10 mouse cellular contexts compared by ENCODE assay signal in genomic region chr5:121449976-121450375, GRCm38 (mm10). TPM values are rescaled to one million over a fixed set of nuclear protein-coding genes. Genes with fewer than 3 reads are reported as not detected.
A peak's percentile ranks its signal among the peaks of the same experiment; 100 is the strongest.
DNase-seq lines count a peak whose midpoint lies in the region; ATAC-seq and TF ChIP-seq lines count a peak whose summit lies in the region.
"Had no signal": no experiment of that assay in that cellular context is flagged by ENCODE, and none has a peak within 500 bp of the region (broad histone marks: within the 10 kb centered on the region; RNA-seq: fewer than 3 reads in every experiment).

No protein-coding gene starts in this region.

- H3K36me3 ChIP-seq in midbrain, postnatal 0 days (ENCODE audit: insufficient read depth, low read length), result peaks cover 36% of the 10 kb centered on the region

- H3K4me2 ChIP-seq in midbrain, postnatal 0 days (ENCODE audit: low read depth, low read length, poor library complexity, severe bottlenecking), result no peak overlapping the region

- H3K9me3 ChIP-seq in midbrain, postnatal 0 days (ENCODE audit: low read length), result no peaks in the 10 kb centered on the region
- H3K9me3 ChIP-seq: G1E; hindbrain, embryonic 15.5 days had no signal

- no peak for ATAC-seq in cerebellum, adult (ENCODE audit: insufficient number of reproducible peaks, low FRiP score, low TSS enrichment)
- ATAC-seq in midbrain, postnatal 0 days (ENCODE audit: low FRiP score), result no peak

- peak; percentile 60 for TF ChIP-seq CTCF in midbrain, postnatal 0 days (IDR thresholded peaks at IDR 0.05)

- no peak overlapping the region for H3K27ac ChIP-seq in midbrain, postnatal 0 days (ENCODE audit: low read depth, low read length)
- H3K27ac ChIP-seq: hindbrain, embryonic 15.5 days had no signal

- no peak overlapping the region for H3K4me3 ChIP-seq in midbrain, postnatal 0 days (ENCODE audit: low read depth, low read length)

- 66% methylated on average over 6 of the region's 6 CpGs for WGBS in midbrain, postnatal 0 days

- H3K9ac ChIP-seq in midbrain, postnatal 0 days (replicated peaks; ENCODE audit: low read length, poor library complexity, severe bottlenecking), result no peak overlapping the region

- H3K27me3 ChIP-seq in midbrain, postnatal 0 days (ENCODE audit: insufficient read depth, low read length), result no peaks in the 10 kb centered on the region
- H3K27me3 ChIP-seq: hindbrain, embryonic 15.5 days had no signal

- DNase-seq in cerebellum, adult 9-11 months, result peak; percentile 39
- peak; percentile 36 for DNase-seq in ovary, postnatal 14 days (ENCODE audit: low spot score)
- DNase-seq in ovary, adult 18-20 months (ENCODE audit: low spot score), result no peak
- DNase-seq in embryo, embryonic 10.5 days (ENCODE audit: low spot score), result peak; percentile 74
- DNase-seq in kidney, postnatal 36 days, result peak; percentile 55 to 84
- peak; percentile 58 for DNase-seq in midbrain, postnatal 0 days (ENCODE audit: low spot score)
- peak; percentile 51 to 57 for DNase-seq in thymus, postnatal 36 days

- H3K4me1 ChIP-seq in midbrain, postnatal 0 days (ENCODE audit: insufficient read depth, low read length), result peaks cover 2% of the 10 kb centered on the region; the same call in 1 of the 2 replicates

RNA-seq across cellular contexts. Expression of gene Tmem116, which starts 1.7 kb away (rescaled TPM):
- 0.66 and 4.6 TPM in 2 replicates for total RNA-seq in midbrain, postnatal 0 days (2014; rRNA removed)
- polyA plus RNA-seq in midbrain, postnatal 0 days (2015; fragmentation: Nextera tagmentation; extraction: Ambion mirVana), result 2.0 and 2.5 TPM in 2 replicates

RNA-seq across cellular contexts. Expression of gene Erp29, which starts 2.3 kb away (rescaled TPM):
- 70.8 and 86.6 TPM in 2 replicates for total RNA-seq in midbrain, postnatal 0 days (2014; rRNA removed)
- 187 and 202 TPM in 2 replicates for polyA plus RNA-seq in midbrain, postnatal 0 days (2015; fragmentation: Nextera tagmentation; extraction: Ambion mirVana)

RNA-seq across cellular contexts. Expression of gene Naa25, which starts 52.2 kb away (rescaled TPM):
- total RNA-seq in midbrain, postnatal 0 days (2014; rRNA removed), result 41.8 and 45.1 TPM in 2 replicates
- polyA plus RNA-seq in midbrain, postnatal 0 days (2015; fragmentation: Nextera tagmentation; extraction: Ambion mirVana), result 37.8 and 42.1 TPM in 2 replicates

RNA-seq across cellular contexts. Expression of gene Adam1b, which starts 53.3 kb away (rescaled TPM):
- total RNA-seq in midbrain, postnatal 0 days (2014; rRNA removed), result not detected in 2 replicates
- not detected in 2 replicates for polyA plus RNA-seq in midbrain, postnatal 0 days (2015; fragmentation: Nextera tagmentation; extraction: Ambion mirVana)
- total RNA-seq: G1E had no signal
- polyA plus RNA-seq: G1E had no signal
